Mouse (Mus musculus) testis, adult 2 months (tissue): ENCODE results near the gene Clec2i.

Experiments used
- CTCF ChIP-seq: fragments of 200-500 bp; IDR thresholded peaks from 2 replicates; pipeline ENCODE4 v1.5.1; 2012; ENCODE audit warnings: low read depth, mild to moderate bottlenecking, inconsistent platforms, low read length, moderate library complexity; ENCODE audit not compliant: control insufficient read depth, insufficient read depth, insufficient replicate concordance
- POLR2A ChIP-seq: fragments of 200-500 bp; IDR thresholded peaks from 2 replicates; pipeline ENCODE4 v1.6.1; 2012; ENCODE audit warnings: low read depth, mild to moderate bottlenecking, inconsistent platforms, low read length, moderate library complexity; ENCODE audit not compliant: control insufficient read depth

GRCm38 (mm10) chr6:128854895-128855294, 32.5 kb upstream of the Clec2i start:
- TF ChIP-seq CTCF = no peak
- no peak for TF ChIP-seq POLR2A
